Mouse (Mus musculus): ENCODE data around the gene Tdrd7.

The Tdrd7 gene

GRCm38 (mm10) chr4:46043361-46043760 lies 78.2 kb downstream of the Tdrd7 start:
- no peak for DNase-seq

- no peak for DNase-seq
Observed at GRCm38 (mm10) chr4:46047971-46048370, 82.8 kb downstream of the Tdrd7 start.

GRCm38 (mm10) chr4:46048418-46048817 lies 83.3 kb downstream of the Tdrd7 start:
- DNase-seq: no peak

- no peak for DNase-seq
Observed at GRCm38 (mm10) chr4:46053323-46054107, 88.4 kb downstream of the Tdrd7 start.

- DNase-seq: no peak
Observed at GRCm38 (mm10) chr4:46056163-46056562, 91.0 kb downstream of the Tdrd7 start.

GRCm38 (mm10) chr4:46061259-46061962 lies 96.3 kb downstream of the Tdrd7 start:
- DNase-seq: no peak

- DNase-seq: no peak
Observed at GRCm38 (mm10) chr4:46063841-46064240, 98.7 kb downstream of the Tdrd7 start.

- no peak for DNase-seq
Observed at GRCm38 (mm10) chr4:46064263-46064662, 99.1 kb downstream of the Tdrd7 start.

- DNase-seq: no peak
Observed at GRCm38 (mm10) chr4:46064961-46065360, 99.8 kb downstream of the Tdrd7 start.

- DNase-seq: no peak
Observed at GRCm38 (mm10) chr4:46065695-46066340, 100.7 kb downstream of the Tdrd7 start.

- DNase-seq: no peak
Observed at GRCm38 (mm10) chr4:46068060-46068459, 102.9 kb downstream of the Tdrd7 start.

- DNase-seq: peak; percentile 13
Observed at GRCm38 (mm10) chr4:46068573-46068972, 103.4 kb downstream of the Tdrd7 start.

- no peak for DNase-seq
Observed at GRCm38 (mm10) chr4:46069851-46070482, 104.8 kb downstream of the Tdrd7 start.

- no peak for DNase-seq
Observed at GRCm38 (mm10) chr4:46072631-46073030, 107.5 kb downstream of the Tdrd7 start.

GRCm38 (mm10) chr4:46073736-46074135 lies 108.6 kb downstream of the Tdrd7 start:
- no peak for DNase-seq

GRCm38 (mm10) chr4:46075664-46076063 lies 110.5 kb downstream of the Tdrd7 start:
- DNase-seq: no peak

- DNase-seq: no peak
Observed at GRCm38 (mm10) chr4:46076892-46077291, 111.8 kb downstream of the Tdrd7 start.

- DNase-seq: no peak
Observed at GRCm38 (mm10) chr4:46080261-46080660, 115.1 kb downstream of the Tdrd7 start.

- no peak for DNase-seq
Observed at GRCm38 (mm10) chr4:46082555-46082954, 117.4 kb downstream of the Tdrd7 start.
